Mouse (Mus musculus) liver, postnatal 0 days (tissue): ENCODE results near the gene Tut1. TPM values are rescaled to one million over a fixed set of nuclear protein-coding genes. Genes with fewer than 3 reads are reported as not detected.
A peak's percentile ranks its signal among the peaks of the same experiment; 100 is the strongest.
"Not testable (repeated sequence)": the region's sequence is repeated elsewhere in the genome, so short reads cannot be mapped to it uniquely, and the experiment has no call there.

Source experiments
- ATAC-seq: fragments of 200-750 bp; cut with Nextera tagmentation; 2 replicates; pipeline ENCODE4 v1.8.0; 2017; ENCODE audit warnings: mild to moderate bottlenecking, moderate library complexity
- DNase-seq: peaks from one replicate; pipeline ENCODE4 v3.0.0-alpha.2; 2016
- H3K27ac ChIP-seq: fragments of 300-500 bp; sonication (generic); 2 replicates; pipeline ENCODE4 v1.5.1; 2014; ENCODE audit warnings: antibody characterized with exemption, moderate library complexity, mild to moderate bottlenecking, low read depth
- H3K27me3 ChIP-seq: fragments of 300-500 bp; sonication (generic); 2 replicates; pipeline ENCODE4 v1.6.1; 2014; ENCODE audit warnings: low read length, control low read depth, mixed read lengths; ENCODE audit not compliant: insufficient read depth
- H3K36me3 ChIP-seq: fragments of 300-500 bp; sonication (generic); replicated peaks from 2 replicates; pipeline ENCODE4 v1.6.1; 2014; ENCODE audit warnings: mild to moderate bottlenecking, control low read depth, low read length, moderate library complexity, mixed read lengths; ENCODE audit not compliant: insufficient read depth
- H3K4me1 ChIP-seq: fragments of 300-500 bp; sonication (generic); 2 replicates; pipeline ENCODE4 v1.6.1; 2014; ENCODE audit warnings: antibody characterized with exemption, mild to moderate bottlenecking, control low read depth; ENCODE audit not compliant: insufficient read depth
- H3K4me2 ChIP-seq: fragments of 300-500 bp; sonication (generic); 2 replicates; pipeline ENCODE4 v1.6.1; 2014; ENCODE audit warnings: low read depth, mild to moderate bottlenecking, low read length, moderate library complexity, mixed read lengths
- H3K4me3 ChIP-seq: fragments of 300-500 bp; sonication (generic); 2 replicates; pipeline ENCODE4 v1.5.1; 2014; ENCODE audit warnings: low read depth, low read length
- H3K9ac ChIP-seq: fragments of 300-500 bp; sonication (generic); replicated peaks from 2 replicates; pipeline ENCODE4 v1.6.1; 2014; ENCODE audit warnings: mild to moderate bottlenecking, moderate library complexity
- H3K9me3 ChIP-seq: fragments of 300-500 bp; sonication (generic); 2 replicates; pipeline ENCODE4 v1.6.1; 2016; ENCODE audit warnings: mild to moderate bottlenecking, control low read depth, low read length, mixed read lengths
- CTCF ChIP-seq: sonication (generic); IDR thresholded peaks from 2 replicates; pipeline ENCODE4 v1.5.1; 2016; ENCODE audit warnings: antibody characterized with exemption, low read depth
- EP300 ChIP-seq: IDR thresholded peaks from 2 replicates; pipeline ENCODE4 v1.6.1; 2016; ENCODE audit warnings: antibody characterized with exemption, low read depth, mild to moderate bottlenecking
- WGBS: fragments of 180-500 bp; shearing (Covaris S2); extraction: QIAGEN DNeasy Blood & Tissue Kit; methylation state at CpG from one replicate; pipeline ENCODE4 v1.1.7; 2014; ENCODE audit not compliant: insufficient replicate concordance; 5-methylcytosine and 5-hydroxymethylcytosine counted together
- polyA plus RNA-seq: library from polyadenylated mRNA; unstranded; fragments of >200 nt; fragmentation: Nextera tagmentation; extraction: Ambion mirVana; gene quantifications from 2 replicates; pipeline ENCODE4 v1.2.1, GENCODE M21; 2015

The Tut1 gene
- polyA plus RNA-seq, 1 experiment from 2014 or later, result 10.7 TPM

DNA sequence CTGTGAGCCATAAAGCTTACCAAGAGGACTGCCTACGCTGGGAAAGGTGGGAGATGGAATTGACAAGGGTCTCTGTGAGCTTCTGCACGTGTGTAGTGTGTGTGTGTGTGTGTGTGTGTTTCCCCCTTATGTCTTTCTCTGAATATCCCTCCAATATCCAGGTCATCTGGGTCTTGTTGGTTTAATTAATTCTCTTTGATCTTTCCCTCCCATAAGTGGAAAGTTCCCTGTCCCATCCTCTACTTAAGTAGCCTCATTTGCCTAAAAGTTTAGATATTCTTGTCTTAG, 39.9 kb downstream of the Tut1 start:
- Histone ChIP-seq H3K4me2 (no peak overlapping the region), H3K9me3 (no peaks in the 10 kb centered on the region), H3K27ac (no peak overlapping the region), H3K27me3 (peaks cover 13% of the 10 kb centered on the region), H3K36me3 (no peaks in the 10 kb centered on the region), H3K4me3 (no peak overlapping the region), H3K9ac (no peak overlapping the region), H3K4me1 (peaks cover 35% of the 10 kb centered on the region)
- 35% methylated on average over 2 of the region's 2 CpGs for WGBS
- ATAC-seq, result no peak
- no peak for TF ChIP-seq CTCF
- no peak for TF ChIP-seq EP300
- no peak for DNase-seq

GRCm38 (mm10) chr19:8994813-8995607, 41.4 kb downstream of the Tut1 start:
- ATAC-seq, result no peak
- Histone ChIP-seq H3K27me3 (peaks cover 7% of the 10 kb centered on the region), H3K4me1 (peaks cover 28% of the 10 kb centered on the region), H3K36me3 (no peaks in the 10 kb centered on the region), H3K4me2 (no peak overlapping the region), H3K4me3 (no peak overlapping the region), H3K9ac (no peak overlapping the region), H3K9me3 (no peaks in the 10 kb centered on the region), H3K27ac (no peak overlapping the region)
- DNase-seq, result no peak
- no peak for TF ChIP-seq CTCF
- TF ChIP-seq EP300, result no peak
- 77% methylated on average over 10 of the region's 10 CpGs for WGBS

DNA sequence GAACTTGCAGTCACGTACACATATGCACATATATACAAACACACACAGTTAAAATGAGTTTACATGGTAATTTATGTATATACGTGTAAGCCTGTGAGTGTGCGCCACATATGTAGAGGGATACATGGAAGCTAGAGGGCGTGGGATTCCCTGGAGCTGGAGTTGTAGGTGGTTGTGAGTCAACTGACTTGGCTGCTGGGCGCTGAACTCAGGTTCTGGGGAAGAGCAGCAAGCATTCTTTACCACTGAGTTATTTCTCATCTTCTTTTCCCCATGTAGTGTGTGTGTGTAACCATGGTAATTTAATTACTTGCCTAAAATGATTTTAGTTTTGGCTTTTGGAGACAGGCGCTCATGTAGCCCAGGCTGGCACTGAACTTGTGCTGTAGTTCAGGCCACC, 43.0 kb downstream of the Tut1 start:
- WGBS, result 87% methylated on average over 6 of the region's 6 CpGs
- peaks cover 17% of the 10 kb centered on the region; the same call in 1 of the 2 replicates for H3K4me1 ChIP-seq

DNA sequence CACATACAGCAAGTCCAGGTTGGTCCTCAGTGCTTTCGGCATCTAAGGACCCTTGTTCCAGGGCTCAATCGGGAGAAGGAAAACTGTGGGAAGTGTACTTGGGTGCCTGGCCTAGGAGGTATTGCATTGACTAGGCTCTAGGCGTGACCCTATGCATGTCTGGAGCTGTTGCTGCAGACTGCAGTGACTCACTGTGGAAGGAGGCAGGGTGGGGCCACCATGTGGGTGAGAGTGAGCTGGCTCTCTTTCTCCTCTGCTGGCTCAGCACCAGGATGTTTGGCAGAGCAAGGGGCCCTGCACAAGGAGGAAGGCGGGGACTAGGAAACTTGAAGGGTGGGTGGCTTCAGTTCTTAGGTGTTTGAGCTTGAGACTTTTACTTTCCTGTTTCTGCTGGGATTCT, 43.9 kb downstream of the Tut1 start:
- peaks cover 17% of the 10 kb centered on the region; the same call in 1 of the 2 replicates for H3K4me1 ChIP-seq
- DNase-seq (peak; percentile 75), ATAC-seq (peak; percentile 85)
- H3K36me3 ChIP-seq, result no peaks in the 10 kb centered on the region; the same call in 1 of the 2 replicates
- 55% methylated on average over 4 of the region's 4 CpGs for WGBS
- H3K9me3 ChIP-seq, result no peaks in the 10 kb centered on the region
- no peak overlapping the region; the same call in 1 of the 2 replicates for H3K9ac ChIP-seq
- no peak overlapping the region for H3K4me2 ChIP-seq
- no peaks in the 10 kb centered on the region for H3K27me3 ChIP-seq
- H3K27ac ChIP-seq, result peak overlapping the region; percentile 2; the same call in 1 of the 2 replicates
- 0 out of 2 replicates have a peak, but pooled peaks have one; percentile 9 for TF ChIP-seq CTCF
- no peak for TF ChIP-seq EP300
- no peak overlapping the region for H3K4me3 ChIP-seq

More for the DNA sequence above, 43.0 kb downstream of the Tut1 start:
- Histone ChIP-seq H3K9me3 (no peaks in the 10 kb centered on the region), H3K4me3 (no peak overlapping the region), H3K9ac (no peak overlapping the region), H3K4me2 (no peak overlapping the region), H3K27me3 (no peaks in the 10 kb centered on the region), H3K27ac (no peak overlapping the region), H3K36me3 (no peaks in the 10 kb centered on the region; the same call in 1 of the 2 replicates)
- DNase-seq (no peak), ATAC-seq (no peak)
- TF ChIP-seq EP300 (no peak), CTCF (no peak)

DNA sequence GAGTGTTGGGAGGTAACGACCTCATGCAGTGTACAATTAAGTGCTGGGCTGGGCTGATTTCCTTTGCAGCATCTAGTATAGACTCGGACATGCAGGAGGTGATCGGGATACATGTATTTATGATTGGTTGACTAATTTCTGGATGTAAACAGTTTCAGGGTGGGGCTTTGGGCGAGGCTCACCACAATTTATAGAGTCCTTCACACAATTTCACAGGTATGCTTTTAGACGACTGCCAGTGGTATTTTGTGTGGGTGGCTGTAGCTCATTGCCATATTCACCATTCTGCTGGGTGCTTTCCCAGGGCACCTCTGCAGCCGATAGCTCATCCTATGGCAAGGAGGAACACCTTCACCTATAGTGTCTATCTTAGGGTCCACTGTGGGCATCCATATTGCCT, 44.9 kb downstream of the Tut1 start:
- WGBS, result 73% methylated on average over 6 of the region's 6 CpGs
- TF ChIP-seq CTCF, result no peak
- TF ChIP-seq EP300, result no peak
- no peak overlapping the region for H3K9ac ChIP-seq
- no peak for ATAC-seq
- H3K4me2 ChIP-seq, result no peak overlapping the region
- no peak overlapping the region for H3K27ac ChIP-seq
- peaks cover 17% of the 10 kb centered on the region; the same call in 1 of the 2 replicates for H3K4me1 ChIP-seq
- no peak for DNase-seq
- no peaks in the 10 kb centered on the region for H3K27me3 ChIP-seq
- no peaks in the 10 kb centered on the region for H3K9me3 ChIP-seq
- no peaks in the 10 kb centered on the region; the same call in 1 of the 2 replicates for H3K36me3 ChIP-seq
- no peak overlapping the region for H3K4me3 ChIP-seq

DNA sequence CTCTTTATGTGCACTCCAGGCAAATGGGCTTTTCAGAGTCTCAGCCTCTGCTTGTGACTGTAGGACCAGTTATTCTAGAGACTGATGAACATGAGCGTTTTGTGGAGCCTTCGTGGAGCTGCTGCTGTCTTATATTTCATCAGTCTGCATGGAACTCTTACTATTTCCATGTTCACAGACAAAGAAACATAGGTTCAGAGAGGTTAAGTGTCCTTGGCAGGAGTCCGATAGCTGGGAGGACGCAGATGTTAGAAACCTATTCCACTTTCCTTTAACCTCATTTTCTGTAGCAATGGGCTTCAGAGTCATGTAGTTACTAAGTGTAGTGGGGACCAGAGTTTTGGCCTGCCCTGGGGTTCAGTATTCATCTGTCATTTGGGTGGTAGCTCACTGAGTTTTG, 45.6 kb downstream of the Tut1 start:
- H3K4me1 ChIP-seq, result peaks cover 17% of the 10 kb centered on the region; the same call in 1 of the 2 replicates
- no peak overlapping the region for H3K4me2 ChIP-seq
- H3K27ac ChIP-seq, result no peak overlapping the region
- H3K9ac ChIP-seq, result no peak overlapping the region
- 83% methylated on average over 4 of the region's 4 CpGs for WGBS
- H3K27me3 ChIP-seq, result no peaks in the 10 kb centered on the region
- no peak overlapping the region for H3K4me3 ChIP-seq
- DNase-seq (no peak), ATAC-seq (no peak)
- no peaks in the 10 kb centered on the region for H3K9me3 ChIP-seq
- TF ChIP-seq EP300 (no peak), CTCF (no peak)
- H3K36me3 ChIP-seq, result no peaks in the 10 kb centered on the region; the same call in 1 of the 2 replicates

- not testable (repeated sequence) for H3K4me1 ChIP-seq, ATAC-seq, H3K27me3 ChIP-seq, H3K4me3 ChIP-seq, H3K9me3 ChIP-seq, H3K4me2 ChIP-seq, DNase-seq, H3K27ac ChIP-seq, H3K36me3 ChIP-seq, H3K9ac ChIP-seq
- WGBS, result 76% methylated on average over 2 of the region's 2 CpGs
Measured at GRCm38 (mm10) chr19:9006915-9007314, 53.3 kb downstream of the Tut1 start.

Other genes with a start within 250 kb of the Tut1 start
- 64.4 and 68.0 TPM in 2 replicates for gene Slc3a2, start 230.5 kb upstream of the Tut1 start, polyA plus RNA-seq
- gene Wdr74, start 218.0 kb upstream of the Tut1 start, polyA plus RNA-seq, result 36.0 and 36.8 TPM in 2 replicates
- gene 1700092M07Rik, start 213.1 kb upstream of the Tut1 start, polyA plus RNA-seq, result 0.31 and 0.43 TPM in 2 replicates
- 36.3 and 37.5 TPM in 2 replicates for gene Stx5a, start 212.4 kb upstream of the Tut1 start, polyA plus RNA-seq
- gene Nxf1, start 196.8 kb upstream of the Tut1 start, polyA plus RNA-seq, result 47.9 and 49.9 TPM in 2 replicates
- gene Tmem223, start 182.9 kb upstream of the Tut1 start, polyA plus RNA-seq, result 56.0 and 59.1 TPM in 2 replicates
- 76.3 and 80.3 TPM in 2 replicates for gene Tmem179b, start 179.4 kb upstream of the Tut1 start, polyA plus RNA-seq
- gene Taf6l, start 167.4 kb upstream of the Tut1 start, polyA plus RNA-seq, result 6.6 and 7.9 TPM in 2 replicates
- gene Polr2g, start 155.3 kb upstream of the Tut1 start, polyA plus RNA-seq, result 61.7 and 63.3 TPM in 2 replicates
- gene Zbtb3, start 151.3 kb upstream of the Tut1 start, polyA plus RNA-seq, result 0.82 and 0.91 TPM in 2 replicates
- gene Ttc9c, start 134.5 kb upstream of the Tut1 start, polyA plus RNA-seq, result 9.8 and 12.5 TPM in 2 replicates
- 2.1 and 2.3 TPM in 2 replicates for gene Hnrnpul2, start 133.8 kb upstream of the Tut1 start, polyA plus RNA-seq
- not detected in 2 replicates for gene AC129217.1, start 124.1 kb upstream of the Tut1 start, polyA plus RNA-seq
- gene Bscl2, start 116.4 kb upstream of the Tut1 start, polyA plus RNA-seq, result 30.5 and 32.7 TPM in 2 replicates
- gene Gng3, start 114.7 kb upstream of the Tut1 start, polyA plus RNA-seq, result 0.08 and 0.23 TPM in 2 replicates
- gene Lrrn4cl, start 103.1 kb upstream of the Tut1 start, polyA plus RNA-seq, result 0.24 and 0.26 TPM in 2 replicates
- gene Ubxn1, start 82.4 kb upstream of the Tut1 start, polyA plus RNA-seq, result 147 TPM in 2 replicates
- gene Uqcc3, start 72.9 kb upstream of the Tut1 start, polyA plus RNA-seq, result 48.6 and 52.6 TPM in 2 replicates
- gene Lbhd1, start 70.1 kb upstream of the Tut1 start, polyA plus RNA-seq, result 27.5 and 31.3 TPM in 2 replicates
- gene Gm49403, start 69.9 kb upstream of the Tut1 start, polyA plus RNA-seq, result not detected in 2 replicates
- 30.5 and 32.5 TPM in 2 replicates for gene 1810009A15Rik, start 65.0 kb upstream of the Tut1 start, polyA plus RNA-seq
- not detected in 2 replicates for gene Gm49416, start 64.9 kb upstream of the Tut1 start, polyA plus RNA-seq
- 11.4 and 12.1 TPM in 2 replicates for gene Ints5, start 60.8 kb upstream of the Tut1 start, polyA plus RNA-seq
- gene Ganab, start 55.8 kb upstream of the Tut1 start, polyA plus RNA-seq, result 29.4 and 32.4 TPM in 2 replicates
- 20.2 and 22.3 TPM in 2 replicates for gene B3gat3, start 33.5 kb upstream of the Tut1 start, polyA plus RNA-seq
- gene Rom1, start 24.5 kb upstream of the Tut1 start, polyA plus RNA-seq, result 2.0 and 2.5 TPM in 2 replicates
- 8.0 and 9.5 TPM in 2 replicates for gene Eml3, start 24.3 kb upstream of the Tut1 start, polyA plus RNA-seq
- 43.0 and 45.7 TPM in 2 replicates for gene Mta2, start 12.0 kb upstream of the Tut1 start, polyA plus RNA-seq
- gene Eef1g, start 13.2 kb downstream of the Tut1 start, polyA plus RNA-seq, result 129 and 134 TPM in 2 replicates
- 3.5 and 4.0 TPM in 2 replicates for gene Ahnak, start 35.4 kb downstream of the Tut1 start, polyA plus RNA-seq
- 0.85 and 3.7 TPM in 2 replicates for gene Scgb1a1, start 134.1 kb downstream of the Tut1 start, polyA plus RNA-seq
- gene Asrgl1, start 181.8 kb downstream of the Tut1 start, polyA plus RNA-seq, result 7.0 and 8.3 TPM in 2 replicates